Mouse (Mus musculus): Measurements from ENCODE around the gene Zc3h6. TPM values are rescaled to one million over a fixed set of nuclear protein-coding genes. Genes with fewer than 3 reads are reported as not detected.
A peak's percentile ranks its signal among the peaks of the same experiment; 100 is the strongest.

Gene Zc3h6
- polyA plus RNA-seq, 1 experiment from 2014 or later, result 2.2 TPM

- DNase-seq (ENCODE audit: low spot score), result no peak
- Histone ChIP-seq H3K27ac (no peak overlapping the region), H3K4me1 (no peaks in the 10 kb centered on the region), H3K9me3 (replicated peaks) (no peaks in the 10 kb centered on the region), H3K27me3 (ENCODE audit: low read depth, poor library complexity, severe bottlenecking) (peaks cover 11% of the 10 kb centered on the region), H3K4me3 (no peak overlapping the region), H3K36me3 (no peaks in the 10 kb centered on the region)
- WGBS, result 81% methylated on average over 6 of the region's 6 CpGs
Measured at GRCm38 (mm10) chr2:129046172-129046845, 79.1 kb downstream of the Zc3h6 start.

GRCm38 (mm10) chr2:129046846-129047196, 79.6 kb downstream of the Zc3h6 start:
- DNase-seq (ENCODE audit: low spot score), result no peak
- H3K4me1 ChIP-seq, result no peaks in the 10 kb centered on the region
- WGBS, result 87% methylated on average over 4 of the region's 4 CpGs
- no peak overlapping the region for H3K4me3 ChIP-seq
- no peak overlapping the region for H3K27ac ChIP-seq
- H3K27me3 ChIP-seq (ENCODE audit: low read depth, poor library complexity, severe bottlenecking), result peaks cover 8% of the 10 kb centered on the region; the same call in 1 of the 2 replicates
- no peaks in the 10 kb centered on the region for H3K9me3 ChIP-seq (replicated peaks)
- no peaks in the 10 kb centered on the region for H3K36me3 ChIP-seq

- H3K27ac ChIP-seq, result no peak within 1 kb of the TSS
- H3K4me1 ChIP-seq, result no peaks in the 10 kb centered on the region
- no peaks in the 10 kb centered on the region for H3K27me3 ChIP-seq (ENCODE audit: low read depth, poor library complexity, severe bottlenecking)
- H3K36me3 ChIP-seq, result no peaks in the 10 kb centered on the region
- H3K9me3 ChIP-seq (replicated peaks), result no peaks in the 10 kb centered on the region
- 80% methylated on average over 8 of the region's 8 CpGs for WGBS
- no peak for DNase-seq (ENCODE audit: low spot score)
- H3K4me3 ChIP-seq, result no peak within 1 kb of the TSS
Measured at GRCm38 (mm10) chr2:129047811-129048210, 80.6 kb downstream of the Zc3h6 start, which contains the start of gene Vinac1. TSS of gene Vinac1 (minus strand) at chr2:129048172.

GRCm38 (mm10) chr2:129052451-129052983, 85.3 kb downstream of the Zc3h6 start:
- Histone ChIP-seq H3K9me3 (replicated peaks) (no peaks in the 10 kb centered on the region), H3K4me1 (no peaks in the 10 kb centered on the region), H3K27ac (no peak overlapping the region), H3K27me3 (ENCODE audit: low read depth, poor library complexity, severe bottlenecking) (no peaks in the 10 kb centered on the region), H3K4me3 (no peak overlapping the region), H3K36me3 (no peaks in the 10 kb centered on the region)
- no peak for DNase-seq (ENCODE audit: low spot score)
- 78% methylated on average over 4 of the region's 4 CpGs for WGBS

DNA sequence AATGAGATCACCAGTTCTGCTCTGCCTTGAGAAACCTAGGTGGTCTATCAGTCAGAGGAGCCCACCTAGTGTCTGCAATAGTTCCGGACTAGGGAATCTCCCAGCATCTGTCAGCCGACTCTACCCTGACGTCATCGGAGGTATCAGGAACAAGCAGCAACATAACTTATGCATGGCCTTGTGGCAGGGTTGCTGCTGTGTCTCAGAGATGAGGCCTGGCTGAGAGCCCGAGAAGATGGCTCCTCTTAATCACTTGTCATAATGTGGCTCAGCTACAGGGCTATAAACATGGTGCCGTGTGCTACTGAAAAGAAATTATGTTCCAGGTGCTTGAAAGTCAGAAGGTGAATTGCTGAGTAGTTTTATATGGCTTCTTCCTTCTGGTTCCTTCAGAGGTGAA, 88.5 kb downstream of the Zc3h6 start:
- Histone ChIP-seq H3K36me3 (no peaks in the 10 kb centered on the region), H3K27ac (no peak overlapping the region), H3K27me3 (ENCODE audit: low read depth, poor library complexity, severe bottlenecking) (no peaks in the 10 kb centered on the region), H3K9me3 (replicated peaks) (no peaks in the 10 kb centered on the region), H3K4me1 (no peaks in the 10 kb centered on the region), H3K4me3 (no peak overlapping the region)
- no peak for DNase-seq (ENCODE audit: low spot score)
- 93% methylated on average over 6 of the region's 6 CpGs for WGBS

- DNase-seq (ENCODE audit: low spot score), result no peak
- Histone ChIP-seq H3K36me3 (no peaks in the 10 kb centered on the region), H3K27me3 (ENCODE audit: low read depth, poor library complexity, severe bottlenecking) (no peaks in the 10 kb centered on the region), H3K27ac (no peak overlapping the region), H3K4me3 (no peak overlapping the region), H3K4me1 (no peaks in the 10 kb centered on the region), H3K9me3 (replicated peaks) (no peaks in the 10 kb centered on the region)
- 49% methylated on average over 9 of the region's 9 CpGs for WGBS
Measured at GRCm38 (mm10) chr2:129056597-129056996, 89.4 kb downstream of the Zc3h6 start.

GRCm38 (mm10) chr2:129057256-129057655, 90.1 kb downstream of the Zc3h6 start:
- Histone ChIP-seq H3K4me3 (no peak overlapping the region), H3K4me1 (no peaks in the 10 kb centered on the region), H3K27ac (no peak overlapping the region), H3K36me3 (no peaks in the 10 kb centered on the region), H3K9me3 (replicated peaks) (no peaks in the 10 kb centered on the region), H3K27me3 (ENCODE audit: low read depth, poor library complexity, severe bottlenecking) (no peaks in the 10 kb centered on the region)
- 97% methylated on average over 8 of the region's 8 CpGs for WGBS
- no peak for DNase-seq (ENCODE audit: low spot score)

DNA sequence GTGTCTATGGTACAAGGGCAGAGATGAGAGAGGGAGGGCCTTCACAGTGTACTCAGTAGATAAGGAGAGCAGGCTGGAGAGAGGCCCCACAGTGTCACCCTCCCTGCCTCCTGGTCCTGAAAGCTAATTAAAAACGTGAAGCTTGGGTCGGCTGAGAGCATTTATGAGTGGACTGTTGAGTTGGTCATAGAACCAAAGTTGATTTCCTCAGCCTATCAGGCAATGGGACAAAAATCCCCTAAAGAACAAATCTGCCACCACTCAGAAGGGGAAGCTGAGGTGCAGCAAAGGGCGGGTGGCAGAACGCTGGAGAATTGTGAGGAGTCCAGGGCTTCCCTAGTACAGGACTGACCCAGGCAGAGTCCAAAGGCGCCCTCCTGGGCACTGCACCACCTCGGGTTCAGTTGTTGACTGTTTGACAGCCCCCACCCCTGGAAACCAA, 90.7 kb downstream of the Zc3h6 start:
- WGBS, result 93% methylated on average over 6 of the region's 6 CpGs

DNA sequence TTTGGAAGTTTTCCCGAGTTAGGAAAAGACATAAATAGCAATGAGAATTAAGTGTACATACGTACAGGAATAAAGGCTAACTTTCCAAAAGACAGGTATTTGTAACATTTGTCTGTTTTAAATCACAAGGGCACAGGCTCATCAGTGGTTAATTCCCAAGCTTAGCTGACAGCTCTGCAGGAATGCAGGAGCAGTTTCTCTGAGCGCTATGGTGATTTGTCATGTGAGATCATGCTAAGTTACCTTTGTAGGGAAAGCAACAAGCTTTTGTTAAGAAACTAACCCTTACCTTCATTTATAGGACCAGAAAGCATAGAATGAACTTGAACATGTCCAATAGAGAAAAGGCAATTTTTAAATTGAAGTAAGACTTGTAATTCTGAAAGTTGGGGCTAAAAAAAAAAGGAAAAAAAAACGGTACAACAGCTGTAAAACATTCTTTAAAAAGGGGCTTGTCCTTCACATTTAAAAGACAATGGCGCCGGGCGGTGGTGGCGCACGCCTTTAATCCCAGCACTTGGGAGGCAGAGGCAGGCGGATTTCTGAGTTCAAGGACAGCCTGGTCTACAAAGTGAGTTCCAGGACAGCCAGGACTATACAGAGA, 94.4 kb downstream of the Zc3h6 start:
- H3K4me1 ChIP-seq, result peaks cover 14% of the 10 kb centered on the region
- no peak overlapping the region for H3K4me3 ChIP-seq
- no peak overlapping the region for H3K27ac ChIP-seq
- no peaks in the 10 kb centered on the region for H3K36me3 ChIP-seq
- H3K9me3 ChIP-seq (replicated peaks), result no peaks in the 10 kb centered on the region
- no peak for DNase-seq (ENCODE audit: low spot score)
- 79% methylated on average over 10 of the region's 10 CpGs for WGBS
- H3K27me3 ChIP-seq (ENCODE audit: low read depth, poor library complexity, severe bottlenecking), result no peaks in the 10 kb centered on the region

More for the DNA sequence above, 90.7 kb downstream of the Zc3h6 start:
- Histone ChIP-seq H3K27ac (no peak overlapping the region), H3K27me3 (ENCODE audit: low read depth, poor library complexity, severe bottlenecking) (no peaks in the 10 kb centered on the region), H3K4me3 (no peak overlapping the region), H3K9me3 (replicated peaks) (no peaks in the 10 kb centered on the region), H3K4me1 (no peaks in the 10 kb centered on the region), H3K36me3 (no peaks in the 10 kb centered on the region)
- DNase-seq (ENCODE audit: low spot score), result no peak

- peak; percentile 89 for DNase-seq (ENCODE audit: low spot score)
Measured at GRCm38 (mm10) chr2:129065437-129066282, 98.5 kb downstream of the Zc3h6 start, which contains the start of gene Ttl. TSS of gene Ttl (plus strand) at chr2:129065942.

GRCm38 (mm10) chr2:129066326-129066725, 99.1 kb downstream of the Zc3h6 start:
- Histone ChIP-seq H3K4me1 (peaks cover 25% of the 10 kb centered on the region), H3K27ac (peak overlapping the region; percentile 86)
- 0% methylated on average over 20 of the region's 20 CpGs for WGBS

More at GRCm38 (mm10) chr2:129065437-129066282, 98.5 kb downstream of the Zc3h6 start, which contains the start of gene Ttl:
- Histone ChIP-seq H3K4me3 (peak within 1 kb of the TSS; percentile 70), H3K27ac (peak within 1 kb of the TSS; percentile 86), H3K4me1 (peaks cover 25% of the 10 kb centered on the region), H3K36me3 (peaks cover 28% of the 10 kb centered on the region), H3K9me3 (replicated peaks) (no peaks in the 10 kb centered on the region), H3K27me3 (ENCODE audit: low read depth, poor library complexity, severe bottlenecking) (no peaks in the 10 kb centered on the region)
- WGBS, result under 1% methylated on average over 62 of the region's 62 CpGs

More at GRCm38 (mm10) chr2:129066326-129066725, 99.1 kb downstream of the Zc3h6 start:
- Histone ChIP-seq H3K4me3 (peak overlapping the region; percentile 70), H3K36me3 (peaks cover 29% of the 10 kb centered on the region), H3K27me3 (ENCODE audit: low read depth, poor library complexity, severe bottlenecking) (no peaks in the 10 kb centered on the region), H3K9me3 (replicated peaks) (no peaks in the 10 kb centered on the region)
- peak; percentile 73 for DNase-seq (ENCODE audit: low spot score)

All from limb, embryonic 10.5 days (tissue).